Mouse (Mus musculus) intestine, postnatal 0 days (tissue): ENCODE measurements around the gene Tiam2. TPM values are rescaled to one million over a fixed set of nuclear protein-coding genes. Genes with fewer than 3 reads are reported as not detected.

Source experiments
- ATAC-seq: fragments of 200-750 bp; cut with Nextera tagmentation; 2 replicates; pipeline ENCODE4 v1.8.0; 2017; ENCODE audit warnings: mild to moderate bottlenecking, moderate TSS enrichment, moderate library complexity
- H3K27ac ChIP-seq: fragments of 300-500 bp; sonication (generic); 2 replicates; pipeline ENCODE4 v1.5.1; 2014; ENCODE audit warnings: mild to moderate bottlenecking, low read depth, low read length, moderate library complexity
- H3K27me3 ChIP-seq: fragments of 300-500 bp; sonication (generic); replicated peaks from 2 replicates; pipeline ENCODE4 v1.6.1; 2014; ENCODE audit warnings: low read length, mixed read lengths; ENCODE audit not compliant: control insufficient read depth, insufficient read depth
- H3K36me3 ChIP-seq: fragments of 300-500 bp; sonication (generic); 2 replicates; pipeline ENCODE4 v1.6.1; 2014; ENCODE audit warnings: mild to moderate bottlenecking, moderate library complexity; ENCODE audit not compliant: control insufficient read depth, insufficient read depth
- H3K4me1 ChIP-seq: fragments of 300-500 bp; sonication (generic); replicated peaks from 2 replicates; pipeline ENCODE4 v1.6.1; 2014; ENCODE audit warnings: antibody characterized with exemption, low read length, mixed read lengths; ENCODE audit not compliant: control insufficient read depth, insufficient read depth
- H3K4me2 ChIP-seq: fragments of 300-500 bp; sonication (generic); replicated peaks from 2 replicates; pipeline ENCODE4 v1.6.1; 2014; ENCODE audit warnings: low read depth, mild to moderate bottlenecking, moderate library complexity
- H3K4me3 ChIP-seq: fragments of 300-500 bp; sonication (generic); 2 replicates; pipeline ENCODE4 v1.5.1; 2014; ENCODE audit warnings: low read depth, low read length
- H3K9ac ChIP-seq: fragments of 300-500 bp; sonication (generic); 2 replicates; pipeline ENCODE4 v1.6.1; 2014; ENCODE audit warnings: mild to moderate bottlenecking, low read depth, low read length
- H3K9me3 ChIP-seq: fragments of 300-500 bp; sonication (generic); 2 replicates; pipeline ENCODE4 v1.6.1; 2016; ENCODE audit warnings: mixed run types; ENCODE audit not compliant: control insufficient read depth
- CTCF ChIP-seq: sonication (generic); IDR thresholded peaks from 2 replicates; pipeline ENCODE4 v1.5.1; 2016; ENCODE audit warnings: low read depth, mild to moderate bottlenecking, control low read depth, antibody characterized with exemption, moderate library complexity
- WGBS: fragments of 180-500 bp; shearing (Covaris S2); extraction: QIAGEN DNeasy Blood & Tissue Kit; methylation state at CpG from one replicate; pipeline ENCODE4 v1.1.7; 2014; 5-methylcytosine and 5-hydroxymethylcytosine counted together
- polyA plus RNA-seq: library from polyadenylated mRNA; unstranded; fragments of >200 nt; fragmentation: Nextera tagmentation; extraction: Ambion mirVana; gene quantifications from 2 replicates; pipeline ENCODE4 v1.2.1, GENCODE M21; 2015

The Tiam2 gene
- polyA plus RNA-seq, 1 experiment from 2014 or later = 1.9 TPM

DNA sequence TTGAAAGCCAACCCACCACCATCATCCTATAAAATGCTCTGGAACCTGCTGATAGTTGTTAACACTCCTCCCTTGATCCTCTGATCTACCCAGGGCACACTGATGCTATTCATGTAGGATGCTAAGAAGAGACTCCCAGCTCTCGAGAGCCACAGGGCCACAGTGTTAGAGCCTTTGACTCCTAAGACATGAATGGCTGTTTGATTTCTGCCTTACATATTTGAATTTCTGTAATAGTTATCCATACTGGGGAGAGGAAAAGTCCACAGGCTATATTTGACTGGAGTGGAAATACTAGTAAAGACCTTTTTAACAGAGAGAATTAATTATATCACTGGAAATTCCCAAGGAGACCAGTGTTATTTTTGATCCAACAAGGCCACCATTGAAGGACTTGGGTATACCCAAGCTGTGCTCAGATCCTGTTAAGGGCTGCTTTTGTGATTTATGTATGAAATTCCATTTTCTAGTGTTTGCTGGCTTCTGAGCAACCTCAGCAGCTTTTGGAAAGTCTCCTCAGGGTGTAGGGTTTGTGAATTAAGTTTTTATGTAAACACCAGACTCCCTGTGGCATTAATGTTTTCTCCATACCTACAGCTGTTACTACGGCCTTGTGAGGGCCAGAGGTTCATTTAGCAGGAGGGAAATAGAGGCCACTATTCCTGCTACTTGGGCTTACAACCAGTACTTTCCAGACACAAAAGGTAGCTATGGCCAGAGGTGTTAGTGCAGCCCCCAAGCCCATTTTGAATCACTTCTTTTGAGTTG, 131.7 kb downstream of the Tiam2 start:
- Histone ChIP-seq H3K4me3 (no peak overlapping the region), H3K9me3 (no peaks in the 10 kb centered on the region), H3K4me1 (no peaks in the 10 kb centered on the region), H3K27ac (no peak overlapping the region), H3K9ac (no peak overlapping the region), H3K36me3 (no peaks in the 10 kb centered on the region), H3K27me3 (no peaks in the 10 kb centered on the region), H3K4me2 (no peak overlapping the region)
- WGBS = 78% methylated on average over 2 of the region's 2 CpGs
- TF ChIP-seq CTCF = no peak
- ATAC-seq = no peak

DNA sequence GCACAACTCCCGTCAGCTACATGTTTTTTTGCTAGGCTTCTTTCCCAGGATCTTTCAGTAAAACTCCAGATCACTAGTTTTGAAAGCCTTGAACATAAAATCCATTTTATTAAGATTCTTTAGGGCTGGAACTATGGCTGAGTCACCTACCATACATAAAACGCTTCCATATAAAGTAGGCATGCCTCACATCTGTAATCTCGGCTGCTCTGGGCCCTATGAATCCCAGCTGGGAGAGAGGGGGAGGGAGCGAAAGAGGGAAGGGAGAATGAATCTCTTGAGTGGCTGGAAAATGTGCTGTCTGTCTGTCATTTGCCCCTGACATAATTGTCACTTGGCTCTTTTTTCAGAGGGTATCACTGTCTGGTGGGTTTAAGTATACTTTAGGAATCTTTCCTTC, 139.5 kb downstream of the Tiam2 start:
- no peaks in the 10 kb centered on the region for H3K27me3 ChIP-seq
- H3K4me3 ChIP-seq = no peak overlapping the region
- ATAC-seq = no peak
- H3K9ac ChIP-seq = no peak overlapping the region
- WGBS = 81% methylated on average over 4 of the region's 4 CpGs
- no peak for TF ChIP-seq CTCF
- H3K9me3 ChIP-seq = no peaks in the 10 kb centered on the region
- H3K4me2 ChIP-seq = no peak overlapping the region
- H3K27ac ChIP-seq = no peak overlapping the region
- no peaks in the 10 kb centered on the region for H3K36me3 ChIP-seq
- H3K4me1 ChIP-seq = no peaks in the 10 kb centered on the region

DNA sequence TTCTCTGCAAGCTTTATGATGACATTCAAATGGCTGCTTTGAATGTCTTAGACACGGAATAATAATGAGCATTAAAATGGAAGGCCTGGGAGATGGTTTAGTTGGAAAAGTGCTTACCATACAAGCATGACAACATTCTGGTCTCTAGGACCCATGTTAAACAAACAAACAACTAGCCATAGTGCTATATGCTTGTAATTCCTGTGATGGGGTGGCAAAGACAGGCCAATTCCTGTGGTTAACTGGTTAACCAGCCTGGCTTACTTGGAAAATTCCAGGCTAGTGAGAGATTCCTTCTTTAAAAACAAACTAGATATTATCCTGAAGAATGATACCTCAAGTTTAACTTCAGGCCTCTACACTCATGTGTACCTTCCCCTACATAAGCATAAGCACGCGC, 140.3 kb downstream of the Tiam2 start:
- H3K27ac ChIP-seq = no peak overlapping the region

DNA sequence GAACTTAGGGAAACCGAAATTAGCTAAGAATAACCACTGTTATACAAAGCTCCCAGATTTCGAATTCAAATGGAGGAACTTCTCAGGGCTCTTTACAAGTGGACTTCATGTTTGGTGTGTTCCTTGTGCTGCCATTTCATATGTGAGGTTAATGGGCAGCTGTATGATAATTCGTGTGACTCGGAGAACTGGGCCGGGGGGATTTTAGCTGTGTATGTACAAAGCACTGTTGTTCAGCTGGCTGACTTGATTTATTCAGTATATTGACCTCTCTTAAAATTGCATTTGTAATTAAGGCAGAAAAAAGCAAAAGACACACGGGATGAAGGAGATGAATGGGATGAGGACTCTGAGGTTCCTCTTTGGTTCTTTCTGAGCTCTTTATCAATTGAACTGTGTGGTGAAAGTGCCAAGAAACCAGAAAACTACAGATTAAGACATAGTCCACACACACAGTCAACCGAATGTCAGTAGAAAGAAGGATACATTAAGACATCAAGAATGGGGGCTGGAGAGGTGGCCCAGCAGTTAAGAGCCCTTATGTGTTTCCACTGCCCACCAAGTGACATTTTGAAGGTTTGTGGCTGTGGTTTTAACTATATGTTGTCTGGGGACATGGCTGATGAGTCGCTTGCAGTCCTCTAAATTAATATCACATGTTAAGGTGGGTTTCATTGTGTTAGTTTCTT, 141.4 kb downstream of the Tiam2 start:
- ATAC-seq = no peak
- Histone ChIP-seq H3K4me2 (no peak overlapping the region), H3K4me1 (no peaks in the 10 kb centered on the region), H3K27ac (no peak overlapping the region), H3K9ac (no peak overlapping the region), H3K4me3 (no peak overlapping the region), H3K27me3 (no peaks in the 10 kb centered on the region), H3K9me3 (no peaks in the 10 kb centered on the region), H3K36me3 (no peaks in the 10 kb centered on the region)
- TF ChIP-seq CTCF = no peak
- WGBS = 83% methylated on average over 8 of the region's 8 CpGs

More for the DNA sequence above, 140.3 kb downstream of the Tiam2 start:
- H3K36me3 ChIP-seq = no peaks in the 10 kb centered on the region
- H3K4me1 ChIP-seq = no peaks in the 10 kb centered on the region
- no peak overlapping the region for H3K4me3 ChIP-seq
- no peak overlapping the region for H3K9ac ChIP-seq
- ATAC-seq = no peak
- 95% methylated on average over 3 of the region's 3 CpGs for WGBS
- H3K4me2 ChIP-seq = no peak overlapping the region
- no peaks in the 10 kb centered on the region for H3K9me3 ChIP-seq
- no peak for TF ChIP-seq CTCF
- H3K27me3 ChIP-seq = no peaks in the 10 kb centered on the region

DNA sequence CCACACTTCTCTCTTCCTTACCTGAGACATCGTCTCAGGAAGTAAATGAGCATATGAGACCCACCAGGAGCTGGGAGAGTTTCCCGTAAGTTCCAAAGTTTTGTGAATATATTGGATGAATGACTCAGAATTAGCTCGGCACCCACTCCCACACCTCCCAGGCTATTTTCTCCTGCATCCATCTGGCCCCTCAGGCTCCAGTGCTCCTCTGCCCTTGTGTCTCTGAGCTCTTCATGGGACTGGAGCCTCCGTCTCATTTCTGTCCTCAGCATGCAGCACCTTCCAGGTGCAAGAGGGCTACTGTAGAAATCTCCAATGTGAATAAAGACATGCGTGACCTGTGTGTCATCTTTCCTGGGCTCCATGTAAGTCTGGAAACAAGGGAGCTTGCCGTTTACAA, 145.6 kb downstream of the Tiam2 start:
- WGBS = 86% methylated on average over 6 of the region's 6 CpGs
- ATAC-seq = no peak
- Histone ChIP-seq H3K27me3 (no peaks in the 10 kb centered on the region), H3K9ac (no peak overlapping the region), H3K36me3 (no peaks in the 10 kb centered on the region), H3K27ac (no peak overlapping the region), H3K4me3 (no peak overlapping the region), H3K9me3 (no peaks in the 10 kb centered on the region), H3K4me2 (no peak overlapping the region), H3K4me1 (no peaks in the 10 kb centered on the region)
- TF ChIP-seq CTCF = no peak

DNA sequence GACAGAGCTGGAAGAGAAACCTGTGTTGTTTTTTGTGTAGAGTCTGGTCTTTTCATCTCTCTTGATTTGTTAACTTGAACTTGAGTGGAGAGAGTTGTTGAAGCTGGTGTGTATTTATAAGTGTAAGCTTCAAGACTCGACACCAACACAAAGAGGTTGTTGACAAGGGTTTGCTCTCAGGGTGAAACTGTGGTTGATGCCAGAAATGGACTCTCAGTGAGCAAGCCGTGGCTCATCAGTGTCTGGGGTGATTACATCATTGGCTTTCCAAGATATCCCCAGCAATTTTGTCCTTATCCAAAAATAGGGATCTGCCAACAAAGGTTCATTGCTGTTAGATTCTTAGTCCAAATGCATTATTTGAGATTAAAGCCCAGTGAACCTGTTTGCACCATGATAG, 150.2 kb downstream of the Tiam2 start:
- no peaks in the 10 kb centered on the region for H3K9me3 ChIP-seq
- H3K9ac ChIP-seq = no peak overlapping the region
- H3K36me3 ChIP-seq = no peaks in the 10 kb centered on the region
- no peaks in the 10 kb centered on the region for H3K27me3 ChIP-seq
- no peak overlapping the region for H3K4me3 ChIP-seq
- H3K27ac ChIP-seq = no peak overlapping the region
- WGBS = 71% methylated on average over 2 of the region's 2 CpGs
- H3K4me2 ChIP-seq = no peak overlapping the region
- no peak for ATAC-seq
- H3K4me1 ChIP-seq = no peaks in the 10 kb centered on the region
- TF ChIP-seq CTCF = no peak
